Mouse (Mus musculus) embryonic facial prominence, embryonic 13.5 days (tissue): ENCODE results near the gene Ano1. TPM values are rescaled to one million over a fixed set of nuclear protein-coding genes. Genes with fewer than 3 reads are reported as not detected.

Experiments
- ATAC-seq: fragments of 200-750 bp; cut with Nextera tagmentation; 2 replicates; pipeline ENCODE4 v1.8.0; 2017; ENCODE audit warnings: low read depth; ENCODE audit not compliant: insufficient number of reproducible peaks, insufficient read depth, low FRiP score, low TSS enrichment
- H3K27ac ChIP-seq: fragments of 300-500 bp; sonication (generic); 2 replicates; pipeline ENCODE4 v1.5.1; 2015; ENCODE audit warnings: moderate library complexity, mild to moderate bottlenecking, inconsistent platforms
- H3K27me3 ChIP-seq: fragments of 300-500 bp; sonication (generic); 2 replicates; pipeline ENCODE4 v1.6.1; 2015; ENCODE audit warnings: mild to moderate bottlenecking, inconsistent platforms
- H3K36me3 ChIP-seq: fragments of 300-500 bp; sonication (generic); 2 replicates; pipeline ENCODE4 v1.6.1; 2015; ENCODE audit warnings: mild to moderate bottlenecking, inconsistent platforms
- H3K4me1 ChIP-seq: fragments of 300-500 bp; sonication (generic); 2 replicates; pipeline ENCODE4 v1.6.1; 2015; ENCODE audit warnings: inconsistent platforms
- H3K4me2 ChIP-seq: fragments of 300-500 bp; sonication (generic); 2 replicates; pipeline ENCODE4 v1.6.1; 2015; ENCODE audit warnings: moderate library complexity, mild to moderate bottlenecking, inconsistent platforms
- H3K4me3 ChIP-seq: fragments of 300-500 bp; sonication (generic); 2 replicates; pipeline ENCODE4 v1.5.1; 2015; ENCODE audit warnings: mild to moderate bottlenecking, inconsistent platforms
- H3K9ac ChIP-seq: fragments of 300-500 bp; sonication (generic); 2 replicates; pipeline ENCODE4 v1.6.1; 2015; ENCODE audit warnings: mild to moderate bottlenecking, inconsistent platforms
- H3K9me3 ChIP-seq: fragments of 300-500 bp; sonication (generic); 2 replicates; pipeline ENCODE4 v1.6.1; 2016; ENCODE audit warnings: inconsistent platforms
- WGBS: fragments of 180-500 bp; shearing (Covaris S2); methylation state at CpG from one replicate; pipeline ENCODE4 v1.1.7; 2015; ENCODE audit warnings: mixed read lengths; 5-methylcytosine and 5-hydroxymethylcytosine counted together
- polyA plus RNA-seq: library from polyadenylated mRNA; unstranded; fragments of >200 nt; fragmentation: Nextera tagmentation; extraction: Ambion mirVana; gene quantifications from 2 replicates; pipeline ENCODE4 v1.2.1, GENCODE M21; 2015

The Ano1 gene
- polyA plus RNA-seq, 1 experiment from 2014 or later: 12.8 TPM

- no peak overlapping the region for H3K9ac ChIP-seq
- H3K27me3 ChIP-seq: peaks cover 13% of the 10 kb centered on the region; the same call in 1 of the 2 replicates
- ATAC-seq: no peak
- H3K4me2 ChIP-seq: no peak overlapping the region
- no peaks in the 10 kb centered on the region for H3K36me3 ChIP-seq
- no peaks in the 10 kb centered on the region for H3K4me1 ChIP-seq
- H3K27ac ChIP-seq: no peak overlapping the region
- H3K9me3 ChIP-seq: no peaks in the 10 kb centered on the region
- no peak overlapping the region for H3K4me3 ChIP-seq
- 81% methylated on average over 5 of the region's 5 CpGs for WGBS
Measured at GRCm38 (mm10) chr7:144743874-144744273, 7.9 kb downstream of the Ano1 start.

DNA sequence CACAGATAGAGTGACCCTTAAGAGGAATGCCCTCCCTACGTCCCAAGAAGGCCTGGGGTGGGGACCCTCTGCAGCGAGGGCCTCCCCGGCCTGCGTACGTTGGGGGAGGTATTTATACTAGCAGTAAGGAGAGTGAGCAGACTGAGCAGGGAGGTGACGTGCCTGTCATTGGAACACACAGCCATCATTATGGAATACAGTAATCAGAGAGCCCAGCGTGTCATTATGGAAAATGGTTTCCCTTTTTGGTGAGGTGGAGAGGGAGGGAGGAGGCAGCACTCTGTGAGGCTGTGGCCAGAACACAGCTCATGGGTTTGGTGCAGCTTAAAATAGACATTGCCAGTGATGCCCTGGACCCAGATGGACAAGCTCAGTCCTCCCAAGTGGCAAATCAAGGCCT is 11.1 kb downstream of the Ano1 start:
- H3K4me3 ChIP-seq: no peak overlapping the region
- no peaks in the 10 kb centered on the region for H3K36me3 ChIP-seq
- WGBS: 60% methylated on average over 7 of the region's 7 CpGs
- no peak for ATAC-seq
- no peaks in the 10 kb centered on the region for H3K9me3 ChIP-seq
- peaks cover 41% of the 10 kb centered on the region for H3K27me3 ChIP-seq
- peaks cover 11% of the 10 kb centered on the region for H3K4me1 ChIP-seq
- H3K9ac ChIP-seq: no peak overlapping the region
- H3K4me2 ChIP-seq: no peak overlapping the region
- no peak overlapping the region for H3K27ac ChIP-seq

DNA sequence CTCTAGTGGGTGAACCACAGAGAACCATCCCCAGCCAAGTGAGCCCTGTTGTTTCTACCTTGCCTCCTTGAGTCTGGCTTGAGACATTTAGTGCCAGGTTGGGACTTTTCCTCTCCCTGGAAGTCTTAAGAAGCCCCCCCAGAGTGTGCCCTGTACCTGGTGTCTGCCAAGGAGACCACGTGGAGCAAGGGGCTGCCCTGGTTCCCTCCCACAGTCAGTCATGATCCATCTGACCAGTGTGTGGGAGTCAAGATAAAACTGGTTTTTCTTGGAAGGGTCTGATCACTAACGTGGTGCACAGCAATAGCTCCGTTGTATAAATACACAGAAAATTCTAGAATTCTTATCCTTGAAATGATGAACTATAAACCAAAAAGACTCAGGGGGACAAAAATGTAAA is 12.0 kb downstream of the Ano1 start:
- H3K36me3 ChIP-seq: no peaks in the 10 kb centered on the region
- no peak overlapping the region for H3K4me3 ChIP-seq
- no peak overlapping the region for H3K4me2 ChIP-seq
- H3K9me3 ChIP-seq: no peaks in the 10 kb centered on the region
- H3K4me1 ChIP-seq: peaks cover 11% of the 10 kb centered on the region
- no peak for ATAC-seq
- no peak overlapping the region for H3K9ac ChIP-seq
- 45% methylated on average over 3 of the region's 3 CpGs for WGBS
- no peak overlapping the region for H3K27ac ChIP-seq
- H3K27me3 ChIP-seq: peaks cover 41% of the 10 kb centered on the region

GRCm38 (mm10) chr7:144738357-144738798 is 13.4 kb downstream of the Ano1 start:
- peaks cover 11% of the 10 kb centered on the region for H3K4me1 ChIP-seq
- no peak for ATAC-seq
- peak overlapping the region; percentile 44 for H3K4me3 ChIP-seq
- 1% methylated on average over 33 of the region's 33 CpGs for WGBS
- no peak overlapping the region for H3K27ac ChIP-seq
- peak overlapping the region; percentile 67 for H3K9ac ChIP-seq
- no peaks in the 10 kb centered on the region for H3K9me3 ChIP-seq
- H3K4me2 ChIP-seq: peak overlapping the region; percentile 83
- no peaks in the 10 kb centered on the region for H3K36me3 ChIP-seq
- peaks cover 41% of the 10 kb centered on the region for H3K27me3 ChIP-seq

GRCm38 (mm10) chr7:144731897-144732291 is 19.9 kb downstream of the Ano1 start:
- peaks cover 15% of the 10 kb centered on the region for H3K27me3 ChIP-seq
- no peak overlapping the region for H3K4me2 ChIP-seq
- no peak for ATAC-seq
- H3K4me1 ChIP-seq: no peaks in the 10 kb centered on the region
- no peak overlapping the region for H3K27ac ChIP-seq
- H3K9me3 ChIP-seq: no peaks in the 10 kb centered on the region
- no peak overlapping the region for H3K9ac ChIP-seq
- H3K4me3 ChIP-seq: no peak overlapping the region
- 53% methylated on average over 4 of the region's 4 CpGs for WGBS
- no peaks in the 10 kb centered on the region for H3K36me3 ChIP-seq

- Histone ChIP-seq H3K9ac (no peak overlapping the region), H3K36me3 (no peaks in the 10 kb centered on the region), H3K27me3 (peaks cover 10% of the 10 kb centered on the region), H3K9me3 (no peaks in the 10 kb centered on the region), H3K27ac (no peak overlapping the region), H3K4me3 (no peak overlapping the region), H3K4me2 (no peak overlapping the region), H3K4me1 (no peaks in the 10 kb centered on the region)
- 74% methylated on average over 9 of the region's 9 CpGs for WGBS
- no peak for ATAC-seq
Measured at GRCm38 (mm10) chr7:144731182-144731896, 20.4 kb downstream of the Ano1 start.

DNA sequence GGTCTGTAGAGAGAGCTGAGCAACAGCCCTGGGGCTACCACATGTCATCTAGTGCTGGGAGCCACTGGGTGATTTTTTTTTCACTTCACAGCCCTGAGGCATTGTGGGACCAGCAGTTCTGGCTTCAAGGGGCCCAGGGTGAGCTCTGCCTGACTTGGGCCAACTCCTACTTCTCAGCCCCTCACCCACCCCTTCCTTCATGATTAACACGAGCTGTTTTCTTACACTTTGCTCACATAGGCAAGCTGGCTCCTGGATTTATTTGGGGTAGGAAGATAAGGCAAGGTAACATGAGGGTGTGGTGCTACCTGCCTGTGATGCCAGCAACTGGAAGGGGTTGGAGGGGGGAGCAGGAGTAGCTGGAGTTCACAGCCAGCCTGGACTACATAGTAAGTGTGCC is 27.5 kb downstream of the Ano1 start:
- Histone ChIP-seq H3K36me3 (no peaks in the 10 kb centered on the region), H3K9ac (no peak overlapping the region), H3K9me3 (no peaks in the 10 kb centered on the region), H3K27me3 (no peaks in the 10 kb centered on the region), H3K4me1 (no peaks in the 10 kb centered on the region), H3K4me3 (no peak overlapping the region), H3K4me2 (no peak overlapping the region), H3K27ac (no peak overlapping the region)
- WGBS: 48% methylated on average over 1 of the region's 1 CpGs
- ATAC-seq: no peak

- Histone ChIP-seq H3K9ac (no peak overlapping the region), H3K27me3 (no peaks in the 10 kb centered on the region), H3K9me3 (no peaks in the 10 kb centered on the region), H3K27ac (no peak overlapping the region), H3K4me2 (no peak overlapping the region), H3K4me3 (no peak overlapping the region), H3K4me1 (no peaks in the 10 kb centered on the region), H3K36me3 (no peaks in the 10 kb centered on the region)
- ATAC-seq: no peak
- 70% methylated on average over 4 of the region's 4 CpGs for WGBS
Measured at GRCm38 (mm10) chr7:144719956-144720355, 31.8 kb downstream of the Ano1 start.

DNA sequence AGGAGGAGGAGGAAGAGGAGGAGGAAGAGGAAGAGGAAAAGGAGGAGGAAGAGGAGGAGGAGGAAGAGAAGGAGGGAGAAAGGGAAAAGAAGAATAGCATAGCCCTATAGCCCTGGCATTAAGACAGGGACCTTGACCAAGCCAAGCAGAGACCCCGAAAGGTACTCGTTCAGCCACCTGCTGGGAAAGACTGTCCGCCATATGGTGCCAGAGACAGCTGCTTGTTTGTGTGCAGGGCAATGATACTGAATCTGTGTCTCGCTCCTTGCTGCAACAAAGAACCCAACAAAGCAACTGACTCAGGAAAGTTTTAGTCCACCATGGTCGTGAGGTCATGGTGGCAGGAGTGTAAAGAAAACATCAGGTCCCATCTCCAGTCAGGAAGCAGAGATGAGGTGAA is 34.0 kb downstream of the Ano1 start:
- Histone ChIP-seq H3K4me1 (no peaks in the 10 kb centered on the region), H3K27ac (no peak overlapping the region), H3K36me3 (no peaks in the 10 kb centered on the region), H3K9ac (no peak overlapping the region), H3K27me3 (no peaks in the 10 kb centered on the region), H3K4me3 (no peak overlapping the region), H3K9me3 (no peaks in the 10 kb centered on the region), H3K4me2 (no peak overlapping the region)
- no peak for ATAC-seq
- 85% methylated on average over 5 of the region's 5 CpGs for WGBS

DNA sequence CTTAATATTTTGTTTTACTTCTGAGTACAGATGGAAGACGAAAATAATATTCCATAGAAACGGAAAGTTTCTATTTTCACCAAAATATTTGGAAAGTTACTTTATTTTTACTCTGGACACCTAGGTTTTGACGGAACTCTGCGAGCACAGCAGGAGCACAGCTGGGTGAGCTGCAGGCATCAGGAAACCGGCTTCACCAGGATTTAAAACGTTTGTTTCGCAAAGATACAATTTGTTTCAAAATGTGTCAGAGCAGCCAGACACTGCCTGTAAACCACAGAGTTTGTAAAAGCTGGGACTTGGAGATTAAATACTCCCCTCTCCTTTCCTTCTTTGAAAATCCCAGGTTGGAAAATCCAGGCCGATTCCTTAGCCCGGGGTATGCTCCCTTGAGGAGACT is 53.9 kb downstream of the Ano1 start:
- no peak overlapping the region for H3K4me2 ChIP-seq
- H3K4me1 ChIP-seq: no peaks in the 10 kb centered on the region
- no peaks in the 10 kb centered on the region for H3K36me3 ChIP-seq
- H3K9ac ChIP-seq: no peak overlapping the region
- H3K27me3 ChIP-seq: no peaks in the 10 kb centered on the region
- H3K27ac ChIP-seq: no peak overlapping the region
- ATAC-seq: no peak
- H3K9me3 ChIP-seq: no peaks in the 10 kb centered on the region; the same call in 1 of the 2 replicates
- H3K4me3 ChIP-seq: no peak overlapping the region
- 82% methylated on average over 9 of the region's 9 CpGs for WGBS

- ATAC-seq: no peak
- Histone ChIP-seq H3K27me3 (no peaks in the 10 kb centered on the region), H3K4me2 (no peak overlapping the region), H3K27ac (no peak overlapping the region), H3K4me3 (no peak overlapping the region), H3K9ac (no peak overlapping the region), H3K4me1 (no peaks in the 10 kb centered on the region), H3K9me3 (no peaks in the 10 kb centered on the region; the same call in 1 of the 2 replicates), H3K36me3 (no peaks in the 10 kb centered on the region)
- WGBS: 77% methylated on average over 7 of the region's 7 CpGs
Measured at GRCm38 (mm10) chr7:144696764-144697704, 54.7 kb downstream of the Ano1 start.

GRCm38 (mm10) chr7:144689855-144690254 is 61.9 kb downstream of the Ano1 start:
- H3K27me3 ChIP-seq: no peaks in the 10 kb centered on the region
- H3K4me1 ChIP-seq: peaks cover 14% of the 10 kb centered on the region
- WGBS: 26% methylated on average over 2 of the region's 2 CpGs
- no peaks in the 10 kb centered on the region for H3K36me3 ChIP-seq
- no peak overlapping the region for H3K9ac ChIP-seq
- peak overlapping the region; percentile 68 for H3K27ac ChIP-seq
- ATAC-seq: no peak
- H3K4me3 ChIP-seq: no peak overlapping the region
- H3K9me3 ChIP-seq: no peaks in the 10 kb centered on the region
- no peak overlapping the region for H3K4me2 ChIP-seq
